Mouse (Mus musculus) heart, embryonic 12.5 days (tissue): ENCODE measurements around the gene Olfr1089. TPM values are rescaled to one million over a fixed set of nuclear protein-coding genes. Genes with fewer than 3 reads are reported as not detected.

Experiments
- ATAC-seq: fragments of 200-750 bp; cut with Nextera tagmentation; 2 replicates; pipeline ENCODE4 v1.8.0; 2017; ENCODE audit warnings: moderate TSS enrichment, moderate library complexity; ENCODE audit not compliant: insufficient number of reproducible peaks, low FRiP score
- H3K27ac ChIP-seq: fragments of 300-500 bp; sonication (generic); 2 replicates; pipeline ENCODE4 v1.5.1; 2016; ENCODE audit warnings: mild to moderate bottlenecking, moderate library complexity; ENCODE audit not compliant: poor library complexity, severe bottlenecking
- H3K27me3 ChIP-seq: fragments of 300-500 bp; sonication (generic); replicated peaks from 2 replicates; pipeline ENCODE4 v1.6.1; 2016; ENCODE audit warnings: mild to moderate bottlenecking, moderate library complexity
- H3K36me3 ChIP-seq: fragments of 300-500 bp; sonication (generic); 2 replicates; pipeline ENCODE4 v1.6.1; 2016; ENCODE audit warnings: mild to moderate bottlenecking, moderate library complexity
- H3K4me1 ChIP-seq: fragments of 300-500 bp; sonication (generic); replicated peaks from 2 replicates; pipeline ENCODE4 v1.6.1; 2016; ENCODE audit warnings: mild to moderate bottlenecking
- H3K4me2 ChIP-seq: fragments of 300-500 bp; sonication (generic); 2 replicates; pipeline ENCODE4 v1.6.1; 2016; ENCODE audit warnings: mild to moderate bottlenecking, moderate library complexity
- H3K4me3 ChIP-seq: fragments of 300-500 bp; sonication (generic); 2 replicates; pipeline ENCODE4 v1.5.1; 2016; ENCODE audit warnings: mild to moderate bottlenecking
- H3K9ac ChIP-seq: fragments of 300-500 bp; sonication (generic); 2 replicates; pipeline ENCODE4 v1.6.1; 2016; ENCODE audit warnings: mild to moderate bottlenecking, moderate library complexity
- H3K9me3 ChIP-seq: fragments of 300-500 bp; sonication (generic); replicated peaks from 2 replicates; pipeline ENCODE4 v1.6.1; 2016; ENCODE audit warnings: mild to moderate bottlenecking, moderate library complexity
- WGBS: fragments of 180-500 bp; shearing (Covaris S2); methylation state at CpG from one replicate; pipeline ENCODE4 v1.1.7; 2016; 5-methylcytosine and 5-hydroxymethylcytosine counted together
- polyA plus RNA-seq: library from polyadenylated mRNA; unstranded; fragments of >200 nt; fragmentation: Nextera tagmentation; extraction: Ambion mirVana; gene quantifications from 2 replicates; pipeline ENCODE4 v1.2.1, GENCODE M21; 2016

The Olfr1089 gene
- not detected in 2 replicates for polyA plus RNA-seq

- Histone ChIP-seq H3K4me1 (no peaks in the 10 kb centered on the region), H3K27ac (no peak within 1 kb of the TSS), H3K27me3 (no peaks in the 10 kb centered on the region), H3K9me3 (no peaks in the 10 kb centered on the region), H3K4me3 (no peak within 1 kb of the TSS), H3K9ac (no peak within 1 kb of the TSS), H3K4me2 (no peak within 1 kb of the TSS), H3K36me3 (no peaks in the 10 kb centered on the region)
- no peak for ATAC-seq
Observed at GRCm38 (mm10) chr2:86733601-86734000, at the start of gene Olfr1089. Gene Olfr1089 (minus strand): TSS chr2:86733701.

DNA sequence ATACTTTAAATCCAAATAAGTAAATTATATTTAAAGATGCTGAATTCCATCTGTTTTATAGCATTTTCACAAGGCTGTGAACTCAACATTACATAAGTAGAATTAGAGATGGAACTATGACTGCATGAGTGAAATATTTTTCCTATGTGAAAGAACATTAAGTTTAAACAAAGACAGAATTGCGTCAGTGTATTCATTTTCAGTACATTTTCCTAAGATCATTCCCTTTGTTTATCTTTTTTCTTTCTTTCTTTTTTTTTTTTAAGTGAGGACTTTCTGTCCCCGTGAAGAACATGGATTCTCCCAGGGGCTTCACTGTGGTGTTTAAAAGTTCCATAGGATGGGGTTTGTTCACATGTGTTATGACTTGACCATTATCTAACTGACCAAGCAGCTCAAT, 48.7 kb upstream of the Olfr1089 start, which contains the start of gene Olfr1093:
Gene Olfr1093 (plus strand): TSS at position 301 of the 400 bp plus-strand sequence.
- WGBS, result 77% methylated on average over 2 of the region's 2 CpGs

DNA sequence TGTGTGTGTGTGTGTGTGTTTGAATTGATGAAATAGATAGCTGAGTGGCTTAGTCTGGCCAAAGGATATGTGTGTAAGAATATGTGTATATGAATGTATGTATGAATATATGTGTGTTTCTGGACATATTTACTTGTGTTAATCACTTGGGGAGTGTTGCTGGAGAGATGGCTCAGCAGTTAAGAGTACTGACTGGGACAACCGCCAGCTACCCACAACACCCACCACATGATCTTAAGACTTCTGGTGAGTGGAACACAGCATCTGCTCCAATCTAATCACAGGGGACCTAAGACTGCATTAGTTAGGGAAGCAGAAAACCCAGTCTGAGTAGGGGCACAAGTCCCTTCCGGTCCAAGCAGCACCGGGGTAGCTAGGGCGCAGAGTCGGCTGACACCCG, 27.5 kb upstream of the Olfr1089 start:
- H3K27me3 ChIP-seq, result no peaks in the 10 kb centered on the region
- H3K9me3 ChIP-seq, result no peaks in the 10 kb centered on the region
- ATAC-seq, result no peak
- WGBS, result 91% methylated on average over 6 of the region's 6 CpGs
- no peak overlapping the region for H3K27ac ChIP-seq
- no peaks in the 10 kb centered on the region for H3K4me1 ChIP-seq
- no peak overlapping the region for H3K9ac ChIP-seq
- H3K4me2 ChIP-seq, result no peak overlapping the region
- H3K4me3 ChIP-seq, result no peak overlapping the region
- no peaks in the 10 kb centered on the region for H3K36me3 ChIP-seq

More for the DNA sequence above, 48.7 kb upstream of the Olfr1089 start, which contains the start of gene Olfr1093:
- Histone ChIP-seq H3K4me2 (no peak within 1 kb of the TSS), H3K36me3 (no peaks in the 10 kb centered on the region), H3K9me3 (no peaks in the 10 kb centered on the region), H3K27me3 (no peaks in the 10 kb centered on the region), H3K27ac (no peak within 1 kb of the TSS), H3K9ac (no peak within 1 kb of the TSS), H3K4me1 (no peaks in the 10 kb centered on the region), H3K4me3 (no peak within 1 kb of the TSS)
- ATAC-seq, result no peak

DNA sequence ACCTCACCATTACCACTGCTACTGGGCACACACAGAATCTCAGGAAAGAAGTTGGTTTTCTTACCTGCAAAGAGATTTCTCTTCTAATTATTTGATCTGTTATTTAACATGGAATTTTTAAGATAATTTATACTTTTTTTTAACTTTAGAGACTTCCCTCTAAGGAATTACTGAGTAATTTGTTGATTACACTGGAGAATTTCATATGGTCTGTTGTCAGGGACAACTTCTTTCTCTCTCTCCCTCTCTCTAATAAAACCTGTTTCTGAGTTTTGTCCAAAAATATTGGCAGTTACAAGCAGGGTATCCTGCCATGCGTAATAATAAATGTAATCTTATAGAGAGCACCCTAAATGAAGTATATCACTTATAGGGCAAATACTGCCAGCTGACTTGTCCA, 25.4 kb upstream of the Olfr1089 start, which contains the start of gene Olfr1090:
Gene Olfr1090 (minus strand): TSS at position 101 of the 400 bp plus-strand sequence.
- ATAC-seq, result no peak
- 92% methylated on average over 1 of the region's 1 CpGs for WGBS
- Histone ChIP-seq H3K9ac (no peak within 1 kb of the TSS), H3K4me1 (no peaks in the 10 kb centered on the region), H3K27me3 (no peaks in the 10 kb centered on the region), H3K4me3 (no peak within 1 kb of the TSS), H3K4me2 (no peak within 1 kb of the TSS), H3K36me3 (no peaks in the 10 kb centered on the region), H3K27ac (no peak within 1 kb of the TSS), H3K9me3 (no peaks in the 10 kb centered on the region)

DNA sequence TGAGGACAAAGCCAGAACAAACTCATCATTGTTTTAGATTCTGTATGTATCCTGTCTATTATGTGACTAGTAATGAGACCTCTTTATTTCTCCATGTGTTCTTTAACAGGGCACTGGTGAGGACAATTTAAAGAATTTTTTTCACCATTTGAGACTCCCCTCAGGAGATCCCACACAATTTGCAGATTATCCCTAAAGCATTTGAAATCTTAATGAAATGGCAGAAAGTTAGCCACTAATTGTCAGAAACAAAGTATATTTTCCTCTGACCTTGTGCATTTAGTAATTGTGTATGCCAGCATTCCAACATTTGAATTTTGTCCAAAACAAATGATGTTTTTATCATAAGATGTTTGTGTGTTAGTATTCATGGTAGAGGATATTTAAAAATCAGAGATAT, 35.2 kb downstream of the Olfr1089 start, which contains the start of gene Olfr1087:
Gene Olfr1087 (minus strand): TSS at position 101 of the 400 bp plus-strand sequence.
- H3K4me2 ChIP-seq, result no peak within 1 kb of the TSS
- no peaks in the 10 kb centered on the region for H3K9me3 ChIP-seq
- H3K4me1 ChIP-seq, result no peaks in the 10 kb centered on the region
- no peak within 1 kb of the TSS for H3K9ac ChIP-seq
- H3K27ac ChIP-seq, result no peak within 1 kb of the TSS
- no peaks in the 10 kb centered on the region for H3K36me3 ChIP-seq
- H3K4me3 ChIP-seq, result no peak within 1 kb of the TSS
- H3K27me3 ChIP-seq, result no peaks in the 10 kb centered on the region
- no peak for ATAC-seq

Other genes with a start within 250 kb of the Olfr1089 start
- not detected in 2 replicates for gene Olfr228, start 246.3 kb downstream of the Olfr1089 start, polyA plus RNA-seq
- gene Olfr1076, start 225.2 kb downstream of the Olfr1089 start, polyA plus RNA-seq, result not detected in 2 replicates
- gene Olfr1079, start 191.2 kb downstream of the Olfr1089 start, polyA plus RNA-seq, result not detected in 2 replicates
- not detected in 2 replicates for gene Olfr1080, start 175.5 kb downstream of the Olfr1089 start, polyA plus RNA-seq
- not detected in 2 replicates for gene Olfr1082, start 134.7 kb downstream of the Olfr1089 start, polyA plus RNA-seq
- gene Olfr1084, start 94.0 kb downstream of the Olfr1089 start, polyA plus RNA-seq, result not detected in 2 replicates
- gene Olfr1085, start 71.7 kb downstream of the Olfr1089 start, polyA plus RNA-seq, result not detected in 2 replicates
- not detected in 2 replicates for gene Olfr1086, start 53.6 kb downstream of the Olfr1089 start, polyA plus RNA-seq
- gene Olfr1087, start 35.3 kb downstream of the Olfr1089 start, polyA plus RNA-seq, result not detected in 2 replicates
- gene Olfr1090, start 25.3 kb upstream of the Olfr1089 start, polyA plus RNA-seq, result not detected in 2 replicates
- gene Olfr1093, start 48.8 kb upstream of the Olfr1089 start, polyA plus RNA-seq, result not detected in 2 replicates
- gene Olfr141, start 76.3 kb upstream of the Olfr1089 start, polyA plus RNA-seq, result not detected in 2 replicates
- gene Olfr1094, start 91.0 kb upstream of the Olfr1089 start, polyA plus RNA-seq, result not detected in 2 replicates
- not detected in 2 replicates for gene Olfr1095, start 118.0 kb upstream of the Olfr1089 start, polyA plus RNA-seq
- not detected in 2 replicates for gene Gm13723, start 141.1 kb upstream of the Olfr1089 start, polyA plus RNA-seq
- not detected in 2 replicates for gene Olfr1097, start 158.5 kb upstream of the Olfr1089 start, polyA plus RNA-seq
- not detected in 2 replicates for gene Olfr1098, start 190.8 kb upstream of the Olfr1089 start, polyA plus RNA-seq
- gene Olfr1099, start 227.0 kb upstream of the Olfr1089 start, polyA plus RNA-seq, result not detected in 2 replicates
- gene Olfr1100, start 246.3 kb upstream of the Olfr1089 start, polyA plus RNA-seq, result not detected in 2 replicates